Mouse (Mus musculus) kidney, adult 2 months (tissue): Measurements from ENCODE around the gene Tspan14. TPM values are rescaled to one million over a fixed set of nuclear protein-coding genes. Genes with fewer than 3 reads are reported as not detected.

Experiments used
- DNase-seq: peaks from one replicate; pipeline ENCODE4 v3.0.0; 2021
- H3K27ac ChIP-seq: fragments of 200-500 bp; 2 replicates; pipeline ENCODE4 v1.5.1; 2012; ENCODE audit warnings: low read depth, low read length, control low read depth, inconsistent platforms; ENCODE audit not compliant: insufficient read depth
- H3K27me3 ChIP-seq: fragments of 200-500 bp; replicated peaks from 2 replicates; pipeline ENCODE4 v1.6.1; 2012; ENCODE audit warnings: mild to moderate bottlenecking, moderate library complexity, low read length, inconsistent platforms; ENCODE audit not compliant: control insufficient read depth, insufficient read depth
- H3K36me3 ChIP-seq: fragments of 200-500 bp; 2 replicates; pipeline ENCODE4 v1.6.1; 2012; ENCODE audit warnings: mild to moderate bottlenecking, moderate library complexity, low read length, inconsistent platforms; ENCODE audit not compliant: control insufficient read depth, insufficient read depth
- H3K4me1 ChIP-seq: fragments of 200-500 bp; 2 replicates; pipeline ENCODE4 v1.6.1; 2011; ENCODE audit warnings: low read length; ENCODE audit not compliant: control insufficient read depth, insufficient read depth
- H3K4me3 ChIP-seq: fragments of 200-500 bp; 2 replicates; pipeline ENCODE4 v1.5.1; 2011; ENCODE audit warnings: mild to moderate bottlenecking, low read depth, low read length, control low read depth; ENCODE audit not compliant: insufficient read depth
- CTCF ChIP-seq: fragments of 200-500 bp; conservative IDR thresholded peaks from 2 replicates; pipeline ENCODE4 v1.5.1; 2011; ENCODE audit warnings: low read depth, mild to moderate bottlenecking, control low read depth, low read length, moderate library complexity, mixed read lengths; ENCODE audit not compliant: insufficient read depth, insufficient read length
- POLR2A ChIP-seq: fragments of 200-500 bp; IDR thresholded peaks from one replicate; pipeline ENCODE4 v1.6.1; 2011; ENCODE audit warnings: low read depth, low read length, control low read depth
- WGBS: fragments of 180-500 bp; shearing (Covaris S2); methylation state at CpG from one replicate; pipeline ENCODE4 v1.1.7; 2018; 5-methylcytosine and 5-hydroxymethylcytosine counted together
- polyA plus RNA-seq: library from polyadenylated mRNA; depleted of rRNA; stranded (reverse); fragments of >200 nt; gene quantifications from 2 replicates; pipeline ENCODE4 v1.2.3, GENCODE M21; 2012; rRNA removed

Tspan14 gene
- polyA plus RNA-seq, 1 experiment: 121 TPM

DNA sequence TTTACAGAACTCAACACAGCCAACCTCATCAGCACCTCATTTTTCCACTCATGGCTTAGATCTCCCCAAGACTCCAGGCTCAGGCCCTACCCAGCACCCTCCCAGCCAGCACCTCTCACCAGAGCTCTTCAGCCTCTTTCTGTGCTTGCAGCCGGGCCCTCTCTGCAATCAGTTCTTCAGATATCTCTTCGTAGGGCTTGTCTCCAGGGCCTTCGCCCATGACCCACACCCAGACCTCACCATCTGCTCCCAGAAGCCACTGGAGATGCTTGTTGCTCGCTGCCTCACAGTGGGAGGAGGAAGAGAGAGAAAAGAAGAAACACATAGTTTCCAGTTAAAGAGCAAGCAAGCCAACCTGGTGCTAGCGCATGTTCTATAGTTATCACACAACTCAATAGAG lies 92.6 kb downstream of the Tspan14 start:
- Histone ChIP-seq H3K27ac (no peak overlapping the region), H3K27me3 (no peaks in the 10 kb centered on the region), H3K4me3 (no peak overlapping the region), H3K4me1 (no peaks in the 10 kb centered on the region), H3K36me3 (no peaks in the 10 kb centered on the region)
- TF ChIP-seq POLR2A: no peak
- TF ChIP-seq CTCF: no peak
- DNase-seq: no peak
- WGBS: 80% methylated on average over 5 of the region's 5 CpGs

DNA sequence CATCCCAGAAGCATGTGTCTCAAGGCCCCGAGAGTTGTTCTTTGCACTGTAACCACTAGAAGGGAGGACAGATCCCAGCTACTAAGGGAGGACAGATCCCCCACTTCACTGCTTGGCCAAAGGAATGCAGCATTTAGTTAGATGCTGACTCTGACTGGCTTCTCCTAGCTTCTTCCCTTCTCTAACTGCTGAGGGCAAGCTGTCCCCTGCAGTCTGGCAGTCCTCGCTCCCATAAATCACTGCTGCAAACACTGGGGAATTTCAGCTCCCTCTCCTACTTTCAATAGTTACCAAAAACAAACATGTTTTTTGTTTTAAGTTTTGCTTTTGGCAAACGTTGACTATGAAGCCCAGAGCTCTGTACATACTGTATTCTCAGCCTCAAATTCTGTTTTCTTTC lies 96.0 kb downstream of the Tspan14 start:
- Histone ChIP-seq H3K27ac (no peak overlapping the region), H3K27me3 (no peaks in the 10 kb centered on the region), H3K36me3 (no peaks in the 10 kb centered on the region), H3K4me1 (no peaks in the 10 kb centered on the region), H3K4me3 (no peak overlapping the region)
- peak; percentile 28 for DNase-seq
- 55% methylated on average over 3 of the region's 3 CpGs for WGBS
- no peak for TF ChIP-seq POLR2A
- no peak for TF ChIP-seq CTCF

DNA sequence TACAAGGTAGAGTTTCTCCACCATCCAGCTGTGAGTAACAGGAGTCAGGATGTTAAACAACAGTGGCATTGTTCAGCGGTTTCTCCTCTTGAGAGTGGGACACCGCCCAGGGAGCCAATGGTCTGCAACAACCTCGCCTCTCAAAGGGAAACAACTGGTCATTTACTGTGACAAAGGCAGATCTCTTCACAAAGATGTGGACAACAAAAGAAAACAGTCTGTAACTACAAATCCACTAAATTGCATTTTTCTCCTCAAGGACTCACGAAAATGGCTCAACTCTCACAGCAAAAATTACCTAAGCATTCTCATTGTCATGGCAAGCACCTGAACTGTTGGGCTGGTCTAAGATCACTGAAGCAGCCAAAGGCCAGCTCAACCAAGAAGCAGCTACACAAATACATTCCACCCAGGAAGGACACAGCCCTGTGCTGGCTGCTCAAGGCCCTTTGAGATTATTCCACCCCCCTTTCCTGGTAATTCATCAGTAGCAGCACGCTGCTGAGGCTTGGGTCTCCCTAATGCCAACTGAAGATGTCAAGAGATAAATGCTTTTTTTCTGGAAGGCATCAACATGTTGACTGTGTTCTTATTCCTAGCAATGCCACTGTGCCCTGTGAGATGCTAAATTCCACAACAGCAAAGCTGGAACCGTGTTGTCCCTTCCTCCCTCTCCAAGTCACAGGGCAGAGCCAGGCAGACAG lies 101.6 kb downstream of the Tspan14 start:
- 65% methylated on average over 6 of the region's 6 CpGs for WGBS
- TF ChIP-seq CTCF (no peak), POLR2A (no peak)
- no peak for DNase-seq
- Histone ChIP-seq H3K36me3 (no peaks in the 10 kb centered on the region), H3K4me3 (no peak overlapping the region), H3K27me3 (no peaks in the 10 kb centered on the region), H3K4me1 (no peaks in the 10 kb centered on the region), H3K27ac (no peak overlapping the region)

DNA sequence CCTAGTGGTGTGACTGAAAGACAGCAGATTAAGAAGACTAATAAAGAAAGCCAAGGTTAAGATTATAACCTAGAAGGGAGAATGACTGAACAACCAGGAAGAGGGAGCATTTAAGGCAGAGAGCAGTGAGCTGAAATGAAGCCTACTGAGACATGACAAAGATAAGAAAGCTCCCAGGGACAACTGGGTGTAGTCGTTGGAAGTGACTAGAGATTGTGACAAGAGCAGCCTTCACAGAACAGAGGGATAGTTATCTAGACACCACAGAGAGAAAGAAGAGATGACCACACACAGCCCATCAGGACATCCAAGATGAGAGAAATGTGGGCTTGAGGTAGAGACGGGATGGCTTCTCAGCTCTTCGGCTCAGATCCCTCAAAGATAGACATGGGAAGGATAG lies 102.9 kb downstream of the Tspan14 start:
- H3K27me3 ChIP-seq: no peaks in the 10 kb centered on the region
- H3K27ac ChIP-seq: no peak overlapping the region
- WGBS: 87% methylated on average over 3 of the region's 3 CpGs
- no peaks in the 10 kb centered on the region for H3K36me3 ChIP-seq
- TF ChIP-seq POLR2A: no peak
- TF ChIP-seq CTCF: no peak
- no peak for DNase-seq
- H3K4me3 ChIP-seq: no peak overlapping the region
- H3K4me1 ChIP-seq: no peaks in the 10 kb centered on the region

DNA sequence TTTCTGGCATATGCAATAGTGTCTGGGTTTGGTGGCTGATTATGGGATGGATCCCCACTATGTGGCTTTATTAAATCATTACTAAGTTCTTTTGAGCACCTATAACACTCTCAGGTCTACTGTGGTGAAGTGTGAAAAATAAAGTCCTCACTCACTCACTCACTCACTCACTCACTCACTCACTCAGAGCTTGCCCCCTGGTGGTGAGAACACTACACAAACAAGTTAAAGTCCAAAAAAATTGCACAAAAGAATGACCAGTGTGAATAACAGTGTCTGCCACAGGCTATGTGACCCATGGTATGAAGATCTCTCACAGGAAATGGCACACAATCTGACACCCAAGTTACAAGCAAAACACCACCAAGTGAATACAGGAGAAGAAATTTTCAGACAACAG lies 103.6 kb downstream of the Tspan14 start:
- peak; percentile 18 for DNase-seq
- no peak for TF ChIP-seq POLR2A
- no peak for TF ChIP-seq CTCF

More for the DNA sequence above, 103.6 kb downstream of the Tspan14 start:
- Histone ChIP-seq H3K36me3 (no peaks in the 10 kb centered on the region), H3K4me1 (no peaks in the 10 kb centered on the region), H3K27me3 (no peaks in the 10 kb centered on the region), H3K27ac (no peak overlapping the region), H3K4me3 (no peak overlapping the region)

Other genes with a start within 250 kb of the Tspan14 start
- gene Sh2d4b, start 73.5 kb downstream of the Tspan14 start, polyA plus RNA-seq: 0.83 and 0.94 TPM in 2 replicates
- gene Fam213a, start 47.0 kb upstream of the Tspan14 start, polyA plus RNA-seq: 68.2 and 80.8 TPM in 2 replicates
- gene Dydc2, start 102.4 kb upstream of the Tspan14 start, polyA plus RNA-seq: not detected in 2 replicates
- gene Dydc1, start 106.1 kb upstream of the Tspan14 start, polyA plus RNA-seq: not detected in 2 replicates
- 0.03 and 0.05 TPM in 2 replicates for gene Mat1a, start 138.2 kb upstream of the Tspan14 start, polyA plus RNA-seq
- not detected in 2 replicates for gene Sftpa1, start 165.0 kb upstream of the Tspan14 start, polyA plus RNA-seq
- 1.2 TPM in 2 replicates for gene Mbl1, start 184.7 kb upstream of the Tspan14 start, polyA plus RNA-seq
- not detected in 2 replicates for gene Sftpd, start 218.3 kb upstream of the Tspan14 start, polyA plus RNA-seq